Mouse (Mus musculus): ENCODE measurements around the gene C1qbp. TPM values are rescaled to one million over a fixed set of nuclear protein-coding genes. Genes with fewer than 3 reads are reported as not detected.
A peak's percentile ranks its signal among the peaks of the same experiment; 100 is the strongest.

C1qbp gene
- polyA plus RNA-seq (2014; fragmentation: Nextera tagmentation; extraction: Ambion mirVana), result 280 and 295 TPM in 2 replicates

DNA sequence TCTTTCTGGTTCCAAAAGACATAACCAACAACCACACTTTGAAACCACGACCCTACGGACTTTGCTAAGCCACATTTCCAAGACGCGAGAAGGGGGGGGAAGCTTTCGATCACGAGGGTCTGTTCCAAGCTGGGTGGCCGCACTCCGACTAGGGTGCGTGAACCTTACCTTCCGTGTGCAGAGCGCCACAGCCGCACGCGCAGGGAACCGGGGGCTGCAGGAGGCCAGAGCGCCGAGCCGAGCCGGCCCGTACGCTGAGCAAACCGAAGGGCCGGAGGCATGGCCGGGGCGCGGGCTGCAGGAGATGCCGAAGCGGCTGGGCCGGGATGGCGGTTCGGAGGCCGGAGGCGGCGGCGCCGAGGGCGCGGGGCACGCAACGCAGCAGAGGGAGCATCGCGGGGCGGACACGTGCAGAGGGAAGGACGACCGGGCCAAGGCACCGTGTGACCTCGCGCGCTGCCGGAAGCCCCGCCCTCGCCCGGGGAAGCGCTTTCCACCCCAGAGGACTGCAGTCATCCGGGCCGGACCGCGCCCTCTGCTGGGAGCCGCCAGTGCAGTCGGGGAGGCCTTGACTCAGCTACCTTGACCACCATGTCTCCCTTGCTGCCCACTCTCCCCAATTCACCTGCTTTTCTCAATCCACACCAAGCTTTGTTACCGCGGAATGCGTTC lies at the start of gene C1qbp:
Gene C1qbp (minus strand): TSS at position 470 of the 672 bp plus-strand sequence.
- 0 out of 2 replicates have a peak within 1 kb of the TSS, but pooled peaks have one; percentile 37 for H3K27ac ChIP-seq (replicated peaks; ENCODE audit: low read depth, low read length)

DNA sequence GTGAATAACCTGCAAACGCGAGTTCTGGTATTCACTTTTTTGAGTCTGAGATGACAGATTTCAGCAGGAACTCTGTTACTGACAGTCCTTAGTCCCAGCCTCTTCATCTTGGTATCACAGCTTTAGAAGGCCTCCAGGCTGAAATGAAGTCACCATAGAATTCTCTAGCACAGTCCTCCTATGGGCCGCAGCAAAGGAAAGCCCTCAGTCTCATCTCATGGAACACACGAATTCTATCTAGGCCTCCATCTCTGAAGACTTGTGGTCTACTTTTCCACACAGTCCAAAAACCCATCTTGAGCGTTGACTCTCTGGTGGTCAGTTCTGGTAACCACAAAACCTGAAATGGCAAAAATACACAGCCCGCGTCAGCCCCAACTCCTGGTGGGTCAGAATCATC lies 49.2 kb upstream of the C1qbp start:
- peaks cover 5% of the 10 kb centered on the region; the same call in 1 of the 2 replicates for H3K4me1 ChIP-seq (ENCODE audit: control insufficient read depth, insufficient read depth, low read length)
- 70% methylated on average over 7 of the region's 7 CpGs for WGBS
- no peaks in the 10 kb centered on the region for H3K27me3 ChIP-seq (ENCODE audit: control insufficient read depth, insufficient read depth, low read length)
- H3K27ac ChIP-seq (replicated peaks; ENCODE audit: low read depth, low read length), result no peak overlapping the region
- ATAC-seq (ENCODE audit: insufficient number of reproducible peaks, low FRiP score, low TSS enrichment, low read depth) (no peak), DNase-seq (ENCODE audit: low spot score) (no peak)
- H3K4me3 ChIP-seq (ENCODE audit: low read depth, low read length), result peak overlapping the region; percentile 69
- peaks cover 4% of the 10 kb centered on the region; the same call in 1 of the 2 replicates for H3K36me3 ChIP-seq (ENCODE audit: control insufficient read depth, insufficient read depth, low read length)
- H3K9me3 ChIP-seq (ENCODE audit: control insufficient read depth, low read length), result no peaks in the 10 kb centered on the region
- peak overlapping the region; percentile 87 for H3K9ac ChIP-seq (ENCODE audit: low read length)
- peak overlapping the region; percentile 72 for H3K4me2 ChIP-seq (ENCODE audit: low read depth, severe bottlenecking)

More for the DNA sequence above, at the start of gene C1qbp:
- Histone ChIP-seq H3K9me3 (ENCODE audit: control insufficient read depth, low read length) (no peaks in the 10 kb centered on the region), H3K4me1 (ENCODE audit: control insufficient read depth, insufficient read depth, low read length) (0 out of 2 replicates have a peak, but pooled peaks cover 3% of the 10 kb centered on the region), H3K9ac (ENCODE audit: low read length) (peak within 1 kb of the TSS; percentile 78), H3K27me3 (ENCODE audit: control insufficient read depth, insufficient read depth, low read length) (no peaks in the 10 kb centered on the region), H3K36me3 (ENCODE audit: control insufficient read depth, insufficient read depth, low read length) (peaks cover 27% of the 10 kb centered on the region; the same call in 1 of the 2 replicates), H3K4me2 (ENCODE audit: low read depth, severe bottlenecking) (peak within 1 kb of the TSS; percentile 72), H3K4me3 (ENCODE audit: low read depth, low read length) (peak within 1 kb of the TSS; percentile 83)
- WGBS, result under 1% methylated on average over 49 of the region's 64 CpGs
- DNase-seq (ENCODE audit: low spot score) (peak; percentile 97), ATAC-seq (ENCODE audit: insufficient number of reproducible peaks, low FRiP score, low TSS enrichment, low read depth) (peak; percentile 94)

DNA sequence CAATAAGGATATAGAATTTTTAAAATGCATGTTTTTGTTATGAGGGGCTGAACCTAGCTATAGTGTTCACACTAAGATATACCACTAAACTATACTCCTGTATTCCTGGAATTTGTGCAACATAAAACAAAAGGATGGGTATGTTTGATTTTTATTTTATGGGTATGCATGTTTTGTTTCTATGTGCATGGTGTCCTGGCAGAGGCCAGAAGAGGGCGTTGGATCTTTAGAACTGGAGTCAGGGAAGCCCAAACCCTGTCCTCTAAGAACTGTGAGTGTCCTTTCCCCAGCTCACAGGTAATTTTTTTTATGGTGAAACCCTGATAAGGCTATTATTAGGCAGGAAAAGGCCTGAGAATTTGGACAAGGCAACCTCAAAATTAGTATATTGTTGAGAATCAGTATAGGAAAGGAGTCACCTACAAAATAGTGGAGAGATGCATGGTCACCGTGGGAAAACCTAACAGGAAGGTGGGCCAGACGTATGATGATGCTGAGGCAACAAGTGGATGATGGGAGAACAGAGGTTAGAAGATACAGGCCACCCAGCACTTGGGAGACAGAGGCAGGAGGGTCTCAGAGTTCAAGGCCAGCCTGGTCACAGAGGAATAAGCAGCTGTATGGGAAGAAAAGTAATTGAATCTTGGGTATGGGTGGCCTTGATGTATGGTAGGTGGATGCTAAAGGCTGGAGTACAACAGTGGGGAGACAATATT lies 46.7 kb upstream of the C1qbp start:
- no peaks in the 10 kb centered on the region for H3K9me3 ChIP-seq (ENCODE audit: control insufficient read depth, low read length)
- peaks cover 5% of the 10 kb centered on the region; the same call in 1 of the 2 replicates for H3K4me1 ChIP-seq (ENCODE audit: control insufficient read depth, insufficient read depth, low read length)
- no peaks in the 10 kb centered on the region for H3K27me3 ChIP-seq (ENCODE audit: control insufficient read depth, insufficient read depth, low read length)
- H3K4me3 ChIP-seq (ENCODE audit: low read depth, low read length), result no peak overlapping the region
- 77% methylated on average over 3 of the region's 3 CpGs for WGBS
- no peak overlapping the region for H3K4me2 ChIP-seq (ENCODE audit: low read depth, severe bottlenecking)
- DNase-seq (ENCODE audit: low spot score) (no peak), ATAC-seq (ENCODE audit: insufficient number of reproducible peaks, low FRiP score, low TSS enrichment, low read depth) (no peak)
- no peak overlapping the region for H3K27ac ChIP-seq (replicated peaks; ENCODE audit: low read depth, low read length)
- no peak overlapping the region for H3K9ac ChIP-seq (ENCODE audit: low read length)
- peaks cover 13% of the 10 kb centered on the region; the same call in 1 of the 2 replicates for H3K36me3 ChIP-seq (ENCODE audit: control insufficient read depth, insufficient read depth, low read length)

DNA sequence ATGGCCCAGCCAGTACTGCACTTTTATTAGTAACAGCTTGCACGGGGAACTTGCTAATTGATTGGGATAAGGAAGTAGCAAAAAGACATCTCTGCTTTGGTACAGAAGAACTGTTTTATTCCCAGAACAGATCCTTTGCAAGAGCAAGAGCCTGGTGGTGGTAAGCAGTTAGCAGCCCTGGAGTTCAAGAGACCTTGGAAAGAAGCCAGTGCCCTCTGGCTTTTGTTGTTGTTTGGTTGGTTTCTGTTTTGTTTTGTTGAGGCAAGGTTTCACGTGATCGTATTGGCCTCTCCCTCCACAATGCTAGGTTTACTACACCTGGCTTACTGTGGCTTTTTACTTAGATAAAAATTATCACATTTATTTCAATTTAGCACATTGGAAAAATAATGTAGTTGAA lies 45.5 kb upstream of the C1qbp start:
- no peak overlapping the region for H3K4me2 ChIP-seq (ENCODE audit: low read depth, severe bottlenecking)
- no peaks in the 10 kb centered on the region for H3K27me3 ChIP-seq (ENCODE audit: control insufficient read depth, insufficient read depth, low read length)
- H3K4me3 ChIP-seq (ENCODE audit: low read depth, low read length), result no peak overlapping the region
- ATAC-seq (ENCODE audit: insufficient number of reproducible peaks, low FRiP score, low TSS enrichment, low read depth) (no peak), DNase-seq (ENCODE audit: low spot score) (no peak)
- no peaks in the 10 kb centered on the region for H3K9me3 ChIP-seq (ENCODE audit: control insufficient read depth, low read length)
- H3K9ac ChIP-seq (ENCODE audit: low read length), result no peak overlapping the region
- 70% methylated on average over 3 of the region's 3 CpGs for WGBS
- peaks cover 3% of the 10 kb centered on the region; the same call in 1 of the 2 replicates for H3K4me1 ChIP-seq (ENCODE audit: control insufficient read depth, insufficient read depth, low read length)
- H3K36me3 ChIP-seq (ENCODE audit: control insufficient read depth, insufficient read depth, low read length), result peaks cover 13% of the 10 kb centered on the region; the same call in 1 of the 2 replicates
- no peak overlapping the region for H3K27ac ChIP-seq (replicated peaks; ENCODE audit: low read depth, low read length)

DNA sequence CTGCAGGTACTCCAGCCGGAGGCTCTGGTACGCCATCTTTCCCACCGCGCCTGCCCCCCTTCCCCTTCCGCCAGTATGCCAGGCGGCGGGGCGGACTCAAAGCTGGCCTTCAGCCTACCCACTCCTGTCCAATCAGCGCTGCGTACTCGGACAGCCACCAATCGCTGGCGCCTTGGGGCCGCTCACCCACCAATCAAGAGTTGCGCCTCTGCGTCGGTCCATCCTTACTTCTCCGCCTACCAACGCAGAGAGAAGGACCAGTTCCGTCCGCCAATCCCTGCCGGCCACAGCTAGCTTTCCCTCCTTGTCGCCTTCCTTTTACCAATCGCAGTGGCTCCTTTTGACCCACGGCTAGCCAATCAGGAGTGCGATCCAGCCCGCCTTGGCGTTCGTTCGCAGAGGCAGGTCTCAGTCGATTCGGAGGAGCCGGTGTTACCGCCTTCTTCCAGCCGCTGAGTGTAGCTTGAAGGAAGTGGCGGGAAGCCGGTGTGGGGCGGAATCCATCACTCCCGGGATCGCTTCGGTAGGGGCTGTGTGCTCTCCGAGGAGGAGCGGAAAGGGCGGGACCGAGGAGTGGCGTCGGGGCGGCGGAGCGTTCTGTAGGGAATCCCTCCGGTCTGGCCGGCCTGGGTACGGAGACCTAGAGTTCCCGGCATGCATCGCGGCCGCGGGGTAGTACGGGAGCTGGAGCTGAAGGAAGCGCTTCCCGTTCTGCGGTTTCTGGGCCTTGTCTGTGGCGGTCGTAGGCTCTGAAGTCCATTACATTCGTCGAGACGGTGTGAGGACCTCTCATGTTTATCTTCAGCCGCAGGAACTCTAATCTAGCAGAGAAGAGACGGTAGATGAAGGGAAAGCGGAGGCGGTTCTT lies 36.6 kb upstream of the C1qbp start, which contains the start of the genes Mis12 and Derl2:
Gene Mis12 (plus strand): TSS at position 411 of the 868 bp plus-strand sequence.
Gene Derl2 (minus strand): TSS at position 641 of the 868 bp plus-strand sequence.
- peak within 1 kb of the TSS; percentile 84 for H3K27ac ChIP-seq (replicated peaks; ENCODE audit: low read depth, low read length)
- peak within 1 kb of the TSS; percentile 92 for H3K9ac ChIP-seq (ENCODE audit: low read length)
- ATAC-seq (ENCODE audit: insufficient number of reproducible peaks, low FRiP score, low TSS enrichment, low read depth) (peak; percentile 100), DNase-seq (ENCODE audit: low spot score) (peak; percentile 97)
- peaks cover 5% of the 10 kb centered on the region; the same call in 1 of the 2 replicates for H3K4me1 ChIP-seq (ENCODE audit: control insufficient read depth, insufficient read depth, low read length)
- H3K4me2 ChIP-seq (ENCODE audit: low read depth, severe bottlenecking), result peak within 1 kb of the TSS; percentile 72
- H3K36me3 ChIP-seq (ENCODE audit: control insufficient read depth, insufficient read depth, low read length), result no peaks in the 10 kb centered on the region; the same call in 1 of the 2 replicates
- no peaks in the 10 kb centered on the region for H3K27me3 ChIP-seq (ENCODE audit: control insufficient read depth, insufficient read depth, low read length)
- under 1% methylated on average over 70 of the region's 71 CpGs for WGBS
- H3K4me3 ChIP-seq (ENCODE audit: low read depth, low read length), result peak within 1 kb of the TSS; percentile 83
- no peaks in the 10 kb centered on the region for H3K9me3 ChIP-seq (ENCODE audit: control insufficient read depth, low read length)

DNA sequence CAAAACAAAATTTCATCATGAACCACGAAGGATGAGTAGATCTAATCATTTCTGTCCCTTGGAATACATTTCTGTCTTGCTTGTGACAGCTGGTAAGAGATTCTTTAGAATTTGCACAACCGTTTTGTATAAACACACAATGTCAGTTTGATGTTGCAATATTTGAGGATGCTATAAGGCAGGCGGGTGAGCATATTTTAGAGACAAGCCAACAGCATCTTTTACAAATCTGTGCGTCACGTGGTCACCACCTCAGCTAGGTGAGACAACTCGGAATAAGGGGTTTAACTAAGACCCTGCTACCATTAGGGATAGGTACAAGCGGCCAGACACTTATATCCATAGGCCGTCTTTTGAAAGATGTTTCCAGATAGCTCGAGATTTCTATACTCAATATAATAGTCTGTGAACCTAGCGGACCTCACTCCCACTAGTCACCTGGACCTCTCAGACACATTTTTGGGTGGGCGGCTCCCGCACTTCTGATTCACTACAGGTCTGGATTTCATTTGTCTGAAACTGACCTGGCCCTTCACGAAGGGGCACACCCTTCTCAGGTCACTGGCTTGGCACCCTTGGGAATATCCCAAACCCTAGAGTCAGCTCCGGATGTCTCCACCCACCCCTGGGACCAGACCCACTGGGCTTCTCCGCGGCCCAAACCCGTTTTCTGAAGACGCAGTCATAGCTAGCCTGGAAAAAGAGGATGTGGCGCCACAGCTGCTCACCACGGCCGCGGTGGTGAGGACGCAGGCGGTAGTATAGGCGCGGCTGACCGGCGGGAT lies 35.8 kb upstream of the C1qbp start:
- H3K9ac ChIP-seq (ENCODE audit: low read length), result peak overlapping the region; percentile 73
- WGBS, result 6% methylated on average over 28 of the region's 28 CpGs
- 0 out of 2 replicates have a peak overlapping the region, but pooled peaks have one; percentile 9 for H3K27ac ChIP-seq (replicated peaks; ENCODE audit: low read depth, low read length)
- peaks cover 5% of the 10 kb centered on the region; the same call in 1 of the 2 replicates for H3K4me1 ChIP-seq (ENCODE audit: control insufficient read depth, insufficient read depth, low read length)
- no peaks in the 10 kb centered on the region for H3K9me3 ChIP-seq (ENCODE audit: control insufficient read depth, low read length)
- no peaks in the 10 kb centered on the region for H3K27me3 ChIP-seq (ENCODE audit: control insufficient read depth, insufficient read depth, low read length)
- no peaks in the 10 kb centered on the region; the same call in 1 of the 2 replicates for H3K36me3 ChIP-seq (ENCODE audit: control insufficient read depth, insufficient read depth, low read length)
- peak overlapping the region; percentile 55 for H3K4me2 ChIP-seq (ENCODE audit: low read depth, severe bottlenecking)
- H3K4me3 ChIP-seq (ENCODE audit: low read depth, low read length), result peak overlapping the region; percentile 83
- ATAC-seq (ENCODE audit: insufficient number of reproducible peaks, low FRiP score, low TSS enrichment, low read depth), result peak; percentile 49
- DNase-seq (ENCODE audit: low spot score), result no peak

DNA sequence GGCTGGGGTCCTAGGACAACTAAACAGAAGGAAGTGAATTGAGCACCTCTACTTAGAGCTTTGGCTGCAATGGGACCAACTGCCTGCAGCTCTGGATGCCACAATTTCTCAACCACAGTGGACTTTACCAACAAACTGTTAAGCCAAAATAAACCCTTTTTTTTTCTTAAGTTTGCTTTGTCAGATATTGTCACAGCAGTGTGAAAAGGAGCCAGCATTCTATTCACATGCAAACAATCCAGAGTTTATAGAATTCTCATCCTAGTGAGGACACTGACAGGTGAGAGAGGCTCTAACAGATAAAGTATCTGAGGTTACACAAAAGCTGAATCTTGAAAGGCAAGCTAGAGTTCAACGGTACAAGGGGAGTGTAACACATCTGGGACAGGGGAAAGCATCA lies 34.2 kb upstream of the C1qbp start:
- Histone ChIP-seq H3K9me3 (ENCODE audit: control insufficient read depth, low read length) (no peaks in the 10 kb centered on the region), H3K4me1 (ENCODE audit: control insufficient read depth, insufficient read depth, low read length) (peaks cover 5% of the 10 kb centered on the region; the same call in 1 of the 2 replicates), H3K4me3 (ENCODE audit: low read depth, low read length) (no peak overlapping the region), H3K27me3 (ENCODE audit: control insufficient read depth, insufficient read depth, low read length) (no peaks in the 10 kb centered on the region), H3K9ac (ENCODE audit: low read length) (no peak overlapping the region), H3K36me3 (ENCODE audit: control insufficient read depth, insufficient read depth, low read length) (peaks cover 5% of the 10 kb centered on the region; the same call in 1 of the 2 replicates), H3K27ac (replicated peaks; ENCODE audit: low read depth, low read length) (no peak overlapping the region), H3K4me2 (ENCODE audit: low read depth, severe bottlenecking) (no peak overlapping the region)
- DNase-seq (ENCODE audit: low spot score), result no peak
- no peak for ATAC-seq (ENCODE audit: insufficient number of reproducible peaks, low FRiP score, low TSS enrichment, low read depth)
- 82% methylated on average over 1 of the region's 1 CpGs for WGBS

All from limb, embryonic 11.5 days (tissue).